Mouse (Mus musculus): Measurements from ENCODE around the gene 1700109H08Rik. TPM values are rescaled to one million over a fixed set of nuclear protein-coding genes. Genes with fewer than 3 reads are reported as not detected.
A peak's percentile ranks its signal among the peaks of the same experiment; 100 is the strongest.

1700109H08Rik gene
- polyA plus RNA-seq, 1 experiment = 2.0 TPM

DNA sequence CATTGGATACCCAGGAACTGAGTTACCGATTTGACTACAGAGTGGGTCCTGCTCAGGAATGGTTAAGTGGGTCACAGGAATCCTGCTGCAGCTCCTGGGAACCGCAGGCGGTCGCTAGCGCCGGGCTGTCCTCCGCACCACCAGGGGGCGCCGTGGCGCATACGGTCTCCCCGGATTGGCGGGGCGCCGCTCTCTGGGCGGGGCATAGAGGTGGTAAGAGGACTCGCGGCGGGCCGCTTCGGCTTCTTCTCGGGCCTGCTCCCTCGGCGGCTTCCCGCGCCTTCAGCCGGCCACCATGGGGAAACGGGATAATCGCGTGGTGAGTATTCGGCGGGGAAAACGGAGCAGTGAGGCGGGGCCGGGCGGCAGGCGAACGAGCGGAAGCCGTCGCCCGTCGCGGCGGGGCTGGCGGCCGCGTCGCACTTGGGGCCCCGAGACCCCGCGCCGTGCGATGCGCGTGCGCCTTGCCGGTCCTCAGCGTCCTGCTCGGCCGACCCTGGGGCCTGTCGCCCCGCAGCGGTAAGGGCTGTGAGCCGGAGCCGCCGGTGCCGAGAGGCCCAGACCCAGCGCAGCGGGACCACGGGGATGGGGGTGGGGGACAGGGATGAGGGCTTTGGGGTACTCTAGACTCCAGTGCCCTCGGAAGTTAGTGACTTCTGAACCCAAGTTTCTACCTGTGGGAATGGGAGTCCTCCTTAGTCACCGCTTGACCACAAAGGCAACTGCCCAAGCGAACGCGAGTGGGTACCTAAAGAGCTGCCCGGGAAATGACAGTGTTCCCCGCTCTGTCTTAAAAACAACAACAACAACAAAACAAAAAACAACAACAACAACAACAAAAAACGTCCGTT is 27.5 kb upstream of the 1700109H08Rik start, which contains the start of gene Fam133b:
Fam133b (plus strand) TSS at position 205 of the 851 bp plus-strand sequence.
- TF ChIP-seq POLR2A (IDR thresholded peaks at IDR 0.05; ENCODE audit: borderline replicate concordance, extremely low read depth, low read depth, low read length) (peak; percentile 56; the same call in 1 of the 2 replicates), CTCF (IDR thresholded peaks at IDR 0.05; ENCODE audit: insufficient read depth, low read length) (peak; percentile 57)
- peak; percentile 98 for DNase-seq
- peak within 1 kb of the TSS; percentile 95 for H3K4me3 ChIP-seq (replicated peaks; ENCODE audit: extremely low read depth, low read depth, low read length)
- peaks cover 5% of the 10 kb centered on the region for H3K4me1 ChIP-seq (ENCODE audit: control insufficient read depth, insufficient read depth, low read length)
- WGBS = under 1% methylated on average over 80 of the region's 80 CpGs

- WGBS = 4% methylated on average over 7 of the region's 7 CpGs
- no peak for DNase-seq
- Histone ChIP-seq H3K4me3 (replicated peaks; ENCODE audit: extremely low read depth, low read depth, low read length) (peak overlapping the region; percentile 95), H3K4me1 (ENCODE audit: control insufficient read depth, insufficient read depth, low read length) (peaks cover 5% of the 10 kb centered on the region)
- no peak for TF ChIP-seq CTCF (IDR thresholded peaks at IDR 0.05; ENCODE audit: insufficient read depth, low read length)
- no peak for TF ChIP-seq POLR2A (IDR thresholded peaks at IDR 0.05; ENCODE audit: borderline replicate concordance, extremely low read depth, low read depth, low read length)
Measured at GRCm38 (mm10) chr5:3544480-3544769, 26.9 kb upstream of the 1700109H08Rik start.

DNA sequence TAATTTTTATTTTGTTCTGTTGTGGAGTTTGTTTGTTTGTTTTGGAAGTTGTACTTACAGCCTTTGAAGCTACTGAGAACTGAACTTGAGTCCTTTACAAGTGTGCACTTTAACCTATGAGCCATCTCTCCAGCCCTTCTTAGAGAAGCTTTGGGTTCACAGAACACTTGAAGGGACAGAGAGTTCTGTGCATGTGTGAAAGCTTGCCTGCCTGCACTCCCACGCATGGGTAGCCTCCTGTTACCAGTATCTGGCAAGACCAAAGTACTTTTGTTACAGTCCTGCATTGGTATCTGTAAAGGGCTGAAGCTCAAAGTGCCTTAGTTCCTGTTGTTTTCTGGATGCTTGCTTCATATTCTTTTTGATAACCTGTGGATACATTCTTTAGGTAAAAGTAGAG is 25.1 kb upstream of the 1700109H08Rik start:
- 67% methylated on average over 1 of the region's 1 CpGs for WGBS
- TF ChIP-seq POLR2A (IDR thresholded peaks at IDR 0.05; ENCODE audit: borderline replicate concordance, extremely low read depth, low read depth, low read length) (no peak), CTCF (IDR thresholded peaks at IDR 0.05; ENCODE audit: insufficient read depth, low read length) (no peak)
- H3K4me3 ChIP-seq (replicated peaks; ENCODE audit: extremely low read depth, low read depth, low read length) = no peak overlapping the region
- H3K4me1 ChIP-seq (ENCODE audit: control insufficient read depth, insufficient read depth, low read length) = peaks cover 5% of the 10 kb centered on the region
- no peak for DNase-seq

DNA sequence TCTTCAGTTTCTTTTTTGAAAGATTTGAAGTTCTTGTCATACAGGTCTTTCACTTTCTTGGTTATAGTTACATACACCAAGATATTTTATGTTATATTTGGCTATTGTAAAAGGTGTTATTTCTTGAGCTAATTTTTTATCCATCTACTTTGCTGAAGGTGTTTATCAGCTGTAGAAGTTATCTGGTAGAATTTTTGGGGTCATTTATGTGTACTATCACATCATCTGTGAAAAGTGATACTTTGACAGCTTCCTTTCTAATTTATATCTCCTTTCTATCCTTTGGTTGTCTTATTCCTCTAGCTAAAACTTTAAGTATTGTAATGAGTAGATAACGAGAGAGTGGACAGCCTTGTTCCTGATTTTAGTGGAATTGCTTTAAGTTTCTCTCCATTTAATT is 19.9 kb upstream of the 1700109H08Rik start:
- Histone ChIP-seq H3K4me3 (replicated peaks; ENCODE audit: extremely low read depth, low read depth, low read length) (no peak overlapping the region), H3K4me1 (ENCODE audit: control insufficient read depth, insufficient read depth, low read length) (no peaks in the 10 kb centered on the region; the same call in 1 of the 2 replicates)
- DNase-seq = no peak
- 83% methylated on average over 1 of the region's 1 CpGs for WGBS
- no peak for TF ChIP-seq POLR2A (IDR thresholded peaks at IDR 0.05; ENCODE audit: borderline replicate concordance, extremely low read depth, low read depth, low read length)
- no peak for TF ChIP-seq CTCF (IDR thresholded peaks at IDR 0.05; ENCODE audit: insufficient read depth, low read length)

DNA sequence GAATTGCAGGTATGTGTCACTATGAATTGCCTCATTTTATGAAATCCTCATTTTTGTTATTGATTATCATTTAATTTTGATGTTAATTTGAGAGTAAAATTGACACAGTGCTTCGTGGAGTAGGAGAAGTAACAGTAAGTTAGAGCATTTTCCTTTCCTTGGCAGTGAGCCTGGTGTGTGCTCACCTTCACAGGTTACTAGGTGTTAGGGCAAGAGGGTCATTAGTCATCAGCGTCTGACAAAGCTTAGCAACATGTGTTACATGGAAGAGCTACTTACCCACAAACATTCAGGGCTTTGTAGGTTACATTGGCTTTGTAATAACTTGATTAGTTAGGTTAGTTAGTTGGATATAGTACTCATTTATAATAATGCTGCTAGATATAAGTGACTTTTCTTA is 17.2 kb upstream of the 1700109H08Rik start:
- DNase-seq = no peak
- WGBS = 60% methylated on average over 2 of the region's 2 CpGs
- no peak overlapping the region for H3K4me3 ChIP-seq (replicated peaks; ENCODE audit: extremely low read depth, low read depth, low read length)
- TF ChIP-seq CTCF (IDR thresholded peaks at IDR 0.05; ENCODE audit: insufficient read depth, low read length) = no peak
- no peak for TF ChIP-seq POLR2A (IDR thresholded peaks at IDR 0.05; ENCODE audit: borderline replicate concordance, extremely low read depth, low read depth, low read length)
- H3K4me1 ChIP-seq (ENCODE audit: control insufficient read depth, insufficient read depth, low read length) = no peaks in the 10 kb centered on the region; the same call in 1 of the 2 replicates

DNA sequence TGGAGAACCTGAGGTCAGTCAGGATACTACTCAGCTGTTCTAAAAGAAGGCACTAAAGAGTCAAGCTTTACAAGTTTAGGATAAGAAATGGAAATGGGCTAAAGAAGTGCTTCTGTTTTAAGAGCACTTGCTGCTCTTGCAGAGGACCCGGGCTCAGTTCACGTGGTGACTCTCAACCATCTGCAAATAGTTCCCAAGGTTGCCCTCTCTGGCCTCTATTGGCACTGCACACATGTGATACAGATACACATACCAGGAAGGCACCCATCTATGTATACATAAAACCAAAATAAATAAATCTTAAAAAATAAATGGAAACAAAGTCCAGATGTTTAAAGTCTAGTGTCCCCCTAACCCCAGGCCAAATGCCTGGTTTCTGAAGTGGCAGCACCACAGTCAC is 3.5 kb downstream of the 1700109H08Rik start:
- no peak for DNase-seq
- H3K4me1 ChIP-seq (ENCODE audit: control insufficient read depth, insufficient read depth, low read length) = no peaks in the 10 kb centered on the region
- no peak for TF ChIP-seq CTCF (IDR thresholded peaks at IDR 0.05; ENCODE audit: insufficient read depth, low read length)
- no peak for TF ChIP-seq POLR2A (IDR thresholded peaks at IDR 0.05; ENCODE audit: borderline replicate concordance, extremely low read depth, low read depth, low read length)
- no peak overlapping the region for H3K4me3 ChIP-seq (replicated peaks; ENCODE audit: extremely low read depth, low read depth, low read length)
- 94% methylated on average over 2 of the region's 2 CpGs for WGBS

DNA sequence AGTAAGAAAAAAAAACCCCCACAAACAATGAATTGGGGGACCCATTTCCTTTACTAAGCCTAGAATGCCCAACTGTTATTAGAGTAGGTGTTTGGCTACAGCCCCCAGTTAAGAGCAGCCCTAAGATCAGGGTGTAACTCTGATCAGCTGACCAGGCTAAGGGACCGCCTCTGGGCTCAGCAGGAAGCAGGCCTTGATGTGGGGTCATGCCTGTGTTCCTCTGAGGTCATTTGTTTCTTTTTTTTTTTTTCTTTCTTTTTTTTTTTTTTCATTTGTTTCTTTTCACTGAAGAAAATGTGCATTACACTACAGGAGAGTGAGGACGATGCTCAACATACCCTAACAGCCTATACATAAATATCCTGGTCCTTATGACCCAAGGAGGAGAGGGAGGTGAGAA is 6.6 kb downstream of the 1700109H08Rik start:
- WGBS = 94% methylated on average over 2 of the region's 2 CpGs
- no peak for DNase-seq
- TF ChIP-seq CTCF (IDR thresholded peaks at IDR 0.05; ENCODE audit: insufficient read depth, low read length) (no peak), POLR2A (IDR thresholded peaks at IDR 0.05; ENCODE audit: borderline replicate concordance, extremely low read depth, low read depth, low read length) (no peak)

DNA sequence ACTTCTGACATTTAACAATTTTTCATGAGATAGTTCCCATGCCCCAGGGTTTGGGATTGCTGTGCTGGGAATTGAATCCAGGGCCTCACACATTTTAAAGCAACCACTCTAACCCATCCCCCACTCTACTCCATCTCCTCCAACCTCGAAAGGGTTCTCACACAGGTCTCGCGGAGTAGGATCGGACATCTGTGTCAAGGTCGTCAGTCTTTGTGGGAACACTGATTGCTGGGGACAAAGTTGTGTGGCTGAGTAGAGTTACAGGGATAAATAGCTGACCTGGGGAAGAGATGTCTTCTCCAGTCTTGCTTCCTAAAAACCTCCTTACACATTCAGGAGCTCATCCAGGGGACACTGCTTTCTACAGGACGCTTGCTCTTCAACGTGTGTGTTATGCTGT is 7.7 kb downstream of the 1700109H08Rik start:
- H3K4me3 ChIP-seq (replicated peaks; ENCODE audit: extremely low read depth, low read depth, low read length) = no peak overlapping the region
- no peak for DNase-seq
- no peaks in the 10 kb centered on the region for H3K4me1 ChIP-seq (ENCODE audit: control insufficient read depth, insufficient read depth, low read length)
- TF ChIP-seq CTCF (IDR thresholded peaks at IDR 0.05; ENCODE audit: insufficient read depth, low read length) (no peak), POLR2A (IDR thresholded peaks at IDR 0.05; ENCODE audit: borderline replicate concordance, extremely low read depth, low read depth, low read length) (no peak)
- 90% methylated on average over 7 of the region's 7 CpGs for WGBS

More for the DNA sequence above, 6.6 kb downstream of the 1700109H08Rik start:
- Histone ChIP-seq H3K4me3 (replicated peaks; ENCODE audit: extremely low read depth, low read depth, low read length) (no peak overlapping the region), H3K4me1 (ENCODE audit: control insufficient read depth, insufficient read depth, low read length) (no peaks in the 10 kb centered on the region)

DNA sequence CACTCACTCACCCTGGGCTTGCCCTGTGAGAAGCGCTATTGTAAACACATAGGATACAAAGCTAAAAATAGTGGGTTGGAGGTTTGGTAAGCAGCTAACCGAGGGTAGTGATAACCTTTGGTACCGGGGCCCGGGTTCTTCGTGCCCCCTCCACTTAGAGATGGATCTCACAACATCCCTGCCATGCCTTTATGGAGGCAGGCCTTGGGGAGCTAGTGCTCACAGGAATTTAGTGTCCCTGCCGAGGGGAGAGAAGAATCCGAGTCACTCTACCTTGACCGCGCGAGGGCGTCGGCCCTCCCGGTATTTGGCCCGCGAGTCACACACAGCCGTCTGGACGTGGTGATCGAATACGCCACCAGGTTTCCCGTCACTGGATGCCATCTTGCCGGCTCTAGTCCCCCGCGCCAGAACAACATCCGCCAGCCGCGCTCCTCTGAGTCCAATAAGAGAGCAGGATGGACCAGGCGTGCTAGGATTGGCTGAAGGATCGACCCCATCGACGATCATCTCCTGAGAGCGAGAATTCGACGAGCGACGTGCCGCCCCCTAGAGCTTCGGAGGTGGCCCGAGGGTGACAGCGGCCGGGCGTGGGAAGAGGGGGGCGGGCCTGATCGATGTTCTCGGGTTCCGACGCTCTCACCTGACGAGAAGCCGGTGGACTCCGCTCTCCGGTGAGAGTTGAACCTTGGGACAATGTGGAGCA is 24.5 kb downstream of the 1700109H08Rik start, which contains the start of gene Pex1:
Pex1 (plus strand) TSS at position 374 of the 706 bp plus-strand sequence.
- peaks cover 3% of the 10 kb centered on the region for H3K4me1 ChIP-seq (ENCODE audit: control insufficient read depth, insufficient read depth, low read length)
- peak within 1 kb of the TSS; percentile 97 for H3K4me3 ChIP-seq (replicated peaks; ENCODE audit: extremely low read depth, low read depth, low read length)
- peak; percentile 74 for TF ChIP-seq POLR2A (IDR thresholded peaks at IDR 0.05; ENCODE audit: borderline replicate concordance, extremely low read depth, low read depth, low read length)
- no peak for TF ChIP-seq CTCF (IDR thresholded peaks at IDR 0.05; ENCODE audit: insufficient read depth, low read length)
- under 1% methylated on average over 50 of the region's 50 CpGs for WGBS
- peak; percentile 87 for DNase-seq

All from lung, adult 2 months (tissue).